Mouse (Mus musculus): ENCODE data around the gene Ccdc125. TPM values are rescaled to one million over a fixed set of nuclear protein-coding genes. Genes with fewer than 3 reads are reported as not detected.

The Ccdc125 gene
- 0.47 TPM in 1 of 2 replicates, not detected in the other for polyA plus RNA-seq (2012; ENCODE audit: insufficient read depth, low replicate concordance)

DNA sequence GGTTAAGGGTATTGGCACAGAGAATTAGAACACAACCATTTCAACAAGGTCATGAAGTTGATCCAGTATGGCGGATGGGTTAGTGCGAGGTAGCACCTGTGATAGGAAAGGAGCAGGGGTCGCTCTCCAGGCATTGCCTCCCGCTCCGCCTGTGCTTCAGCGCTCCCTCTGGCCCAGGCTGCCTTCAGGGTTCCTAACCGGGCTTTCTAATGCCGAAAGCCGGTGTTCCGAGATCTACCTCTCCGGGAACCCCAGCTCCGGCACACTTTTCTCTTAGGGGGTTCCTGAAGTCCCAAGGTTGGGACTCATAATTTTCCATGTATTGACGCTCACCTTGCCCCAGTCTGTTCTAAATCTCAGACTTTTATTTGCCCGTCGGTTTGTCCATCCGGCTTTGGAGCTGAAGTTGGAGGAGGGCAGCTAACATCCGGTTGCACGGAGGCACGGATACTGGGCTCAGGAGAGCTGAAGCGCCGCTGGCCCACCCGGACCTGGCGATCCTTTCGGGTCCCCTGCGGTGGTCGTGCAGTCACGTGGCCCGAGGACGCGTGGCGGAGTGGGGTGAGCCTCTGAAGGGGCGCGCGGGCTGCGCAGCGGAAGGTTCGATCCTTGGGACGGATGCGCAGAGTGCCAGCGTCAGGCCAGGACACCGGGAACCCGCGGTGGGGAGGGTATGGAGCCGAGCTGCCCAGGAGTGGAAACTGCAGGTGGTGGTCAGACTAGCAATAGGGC lies at the start of gene Ccdc125:
TSS of gene Ccdc125 (plus strand) at position 427 of the 732 bp plus-strand sequence.
- Histone ChIP-seq H3K4me3 (replicated peaks) (peak within 1 kb of the TSS; percentile 95), H3K27me3 (replicated peaks) (peaks cover 5% of the 10 kb centered on the region), H3K36me3 (replicated peaks; ENCODE audit: low read length) (peaks cover 26% of the 10 kb centered on the region), H3K4me1 (peaks cover 18% of the 10 kb centered on the region), H3K9me3 (peaks cover 4% of the 10 kb centered on the region; the same call in 1 of the 2 replicates)
- TF ChIP-seq FLI1 (IDR thresholded peaks at IDR 0.05; ENCODE audit: low read length) = no peak

GRCm38 (mm10) chr13:100622241-100622640 lies 47.3 kb upstream of the Ccdc125 start:
- no peaks in the 10 kb centered on the region for H3K9me3 ChIP-seq
- peaks cover 5% of the 10 kb centered on the region; the same call in 1 of the 2 replicates for H3K4me1 ChIP-seq
- no peaks in the 10 kb centered on the region for H3K27me3 ChIP-seq (replicated peaks)
- TF ChIP-seq GATA1 (IDR thresholded peaks at IDR 0.05; ENCODE audit: borderline replicate concordance, low read length) = no peak
- no peak for TF ChIP-seq FLI1 (IDR thresholded peaks at IDR 0.05; ENCODE audit: low read length)
- H3K4me3 ChIP-seq (replicated peaks) = no peak overlapping the region
- H3K36me3 ChIP-seq (replicated peaks; ENCODE audit: low read length) = peaks cover 86% of the 10 kb centered on the region

DNA sequence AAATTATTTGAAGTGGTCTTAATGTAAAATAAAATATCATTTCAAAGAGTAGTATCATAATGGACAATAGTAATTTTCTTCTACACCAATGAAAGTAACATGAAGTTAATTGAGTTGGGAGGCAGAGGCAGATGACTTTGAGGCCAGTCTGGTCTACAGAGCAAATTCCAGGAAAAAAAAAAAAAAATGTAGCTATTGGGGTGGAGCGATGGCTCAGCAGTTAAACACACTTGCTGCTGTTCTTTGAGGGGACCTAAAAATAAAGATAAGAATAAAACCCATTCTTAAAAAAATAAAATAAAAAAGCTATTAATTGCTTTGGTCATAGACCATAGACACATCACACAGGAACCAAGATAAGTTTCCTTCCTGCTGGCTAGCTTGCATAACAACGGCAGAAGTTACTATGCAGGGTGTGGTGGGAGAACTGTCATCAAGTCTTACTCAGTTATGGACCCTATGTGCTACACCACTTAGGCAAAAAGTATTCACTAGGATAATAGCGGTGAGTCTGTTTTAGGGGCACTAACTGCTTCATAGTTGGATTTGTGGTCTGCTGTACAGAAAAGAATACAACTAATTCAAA lies 35.3 kb upstream of the Ccdc125 start:
- H3K36me3 ChIP-seq (replicated peaks; ENCODE audit: low read length) = peaks cover 80% of the 10 kb centered on the region
- H3K27me3 ChIP-seq (replicated peaks) = no peaks in the 10 kb centered on the region
- H3K9me3 ChIP-seq = no peaks in the 10 kb centered on the region
- H3K4me3 ChIP-seq (replicated peaks) = peak overlapping the region; percentile 70
- peaks cover 25% of the 10 kb centered on the region for H3K4me1 ChIP-seq
- TF ChIP-seq GATA1 (IDR thresholded peaks at IDR 0.05; ENCODE audit: borderline replicate concordance, low read length) (no peak), FLI1 (IDR thresholded peaks at IDR 0.05; ENCODE audit: low read length) (no peak)

DNA sequence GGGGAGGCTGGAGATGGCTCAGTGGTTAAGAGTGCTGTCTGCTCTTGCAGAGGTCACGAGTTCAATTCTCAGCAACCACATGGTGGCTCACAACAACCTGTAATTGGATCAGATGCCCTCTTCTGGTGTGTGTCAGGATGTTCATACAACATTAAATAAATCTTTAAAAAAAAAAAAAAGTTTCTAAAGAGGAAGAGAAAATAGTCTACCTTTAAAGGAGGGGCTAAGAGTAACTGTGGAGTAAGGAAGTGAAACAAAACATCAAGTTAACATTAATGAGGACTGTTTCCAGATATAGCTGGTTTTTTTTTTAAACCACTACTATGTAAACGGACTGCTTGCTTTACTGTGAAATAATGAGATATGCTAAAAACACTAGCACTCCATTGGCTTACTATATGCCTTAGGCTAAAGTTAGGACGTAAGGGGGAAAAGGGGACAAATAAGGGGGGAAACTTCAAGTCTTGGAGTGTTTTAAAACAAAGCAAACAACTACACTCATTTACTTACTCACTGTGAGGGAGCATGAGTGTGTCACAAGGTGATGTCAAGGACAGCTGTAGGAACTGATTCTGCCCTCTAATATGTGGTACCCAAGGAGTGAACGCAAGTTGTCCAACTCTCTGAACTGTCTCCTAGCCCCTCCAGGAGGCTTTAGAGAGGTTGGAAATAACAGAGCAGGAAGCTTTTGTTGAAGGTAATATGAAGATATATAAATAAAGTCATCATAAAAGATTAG lies 26.9 kb upstream of the Ccdc125 start:
- Histone ChIP-seq H3K36me3 (replicated peaks; ENCODE audit: low read length) (peaks cover 94% of the 10 kb centered on the region), H3K27me3 (replicated peaks) (no peaks in the 10 kb centered on the region), H3K9me3 (no peaks in the 10 kb centered on the region), H3K4me1 (peaks cover 7% of the 10 kb centered on the region; the same call in 1 of the 2 replicates), H3K4me3 (replicated peaks) (no peak overlapping the region)
- no peak for TF ChIP-seq GATA1 (IDR thresholded peaks at IDR 0.05; ENCODE audit: borderline replicate concordance, low read length)
- no peak for TF ChIP-seq FLI1 (IDR thresholded peaks at IDR 0.05; ENCODE audit: low read length)

DNA sequence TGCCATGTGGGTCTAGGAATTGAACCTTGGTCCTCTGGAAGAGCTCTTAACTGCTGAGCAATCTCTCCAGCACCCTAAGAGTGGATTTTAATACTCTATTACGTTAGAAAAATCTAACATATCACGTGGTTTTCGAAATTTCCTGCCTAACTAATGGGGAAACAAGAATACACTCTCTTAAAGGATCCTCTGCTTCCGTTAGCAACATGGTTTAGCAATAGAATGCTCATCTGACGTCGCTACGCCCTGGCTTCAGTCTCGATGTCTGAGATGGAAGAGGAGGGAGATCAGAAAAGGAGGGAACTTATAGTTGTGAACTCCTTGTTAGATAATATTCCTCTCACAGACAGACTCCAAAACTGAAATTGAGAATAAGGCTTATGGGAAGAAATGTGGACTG lies 21.3 kb upstream of the Ccdc125 start:
- peaks cover 55% of the 10 kb centered on the region for H3K36me3 ChIP-seq (replicated peaks; ENCODE audit: low read length)

DNA sequence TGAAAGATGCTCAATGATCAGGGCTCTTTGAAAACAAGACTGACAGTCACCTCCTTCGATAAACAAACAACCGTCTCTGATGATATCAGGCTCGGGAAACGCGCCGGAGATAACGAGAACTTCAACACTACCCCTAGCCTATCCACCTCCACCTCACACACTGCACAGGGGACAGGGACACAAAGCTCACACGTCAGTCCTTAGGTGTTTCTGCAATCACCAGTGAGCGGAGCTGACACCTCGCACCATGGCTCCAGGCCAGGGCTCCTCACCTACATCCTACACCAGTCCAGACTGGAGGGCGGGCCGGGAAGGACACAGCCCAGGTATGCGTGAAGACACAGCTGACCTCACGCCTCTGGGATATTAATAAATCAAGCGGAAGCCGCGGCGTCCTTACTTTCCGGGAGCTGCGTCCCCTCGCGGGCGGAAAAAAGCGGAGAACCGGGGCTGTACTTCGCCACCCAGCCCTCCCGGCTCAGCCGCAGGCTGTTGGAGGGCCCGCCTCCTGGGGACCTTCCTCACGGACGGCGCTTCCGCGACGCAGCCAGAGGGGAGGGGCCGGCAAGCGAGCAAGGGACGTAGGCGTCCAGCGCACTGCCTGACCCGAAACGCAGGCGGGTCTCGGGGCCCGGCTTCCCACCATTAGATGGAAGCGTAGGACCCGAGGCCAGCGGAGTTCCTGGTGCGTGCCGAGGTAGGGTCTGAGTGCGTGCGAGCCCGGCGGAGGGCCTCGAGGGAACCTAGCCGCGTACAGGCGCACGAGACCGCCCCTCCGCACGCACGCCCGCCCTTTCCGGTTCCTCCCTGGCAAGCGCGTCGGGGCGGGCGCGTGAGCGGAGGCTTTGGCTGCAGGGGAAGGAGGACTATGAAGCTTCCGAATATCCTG lies 18.7 kb upstream of the Ccdc125 start, which contains the start of the genes Ak6 and Rad17:
TSS of gene Ak6 (plus strand) at position 430 of the 889 bp plus-strand sequence.
TSS of gene Rad17 (minus strand) at position 502 of the 889 bp plus-strand sequence.
- Histone ChIP-seq H3K4me1 (peaks cover 17% of the 10 kb centered on the region), H3K27me3 (replicated peaks) (no peaks in the 10 kb centered on the region), H3K4me3 (replicated peaks) (peak within 1 kb of the TSS; percentile 100), H3K36me3 (replicated peaks; ENCODE audit: low read length) (peaks cover 39% of the 10 kb centered on the region), H3K9me3 (no peaks in the 10 kb centered on the region)
- TF ChIP-seq GATA1 (IDR thresholded peaks at IDR 0.05; ENCODE audit: borderline replicate concordance, low read length) (no peak), FLI1 (IDR thresholded peaks at IDR 0.05; ENCODE audit: low read length) (0 out of 2 replicates have a peak, but pooled peaks have one; percentile 6)

More for the DNA sequence above, 21.3 kb upstream of the Ccdc125 start:
- peaks cover 9% of the 10 kb centered on the region for H3K4me1 ChIP-seq
- TF ChIP-seq GATA1 (IDR thresholded peaks at IDR 0.05; ENCODE audit: borderline replicate concordance, low read length) = no peak
- no peak for TF ChIP-seq FLI1 (IDR thresholded peaks at IDR 0.05; ENCODE audit: low read length)
- H3K9me3 ChIP-seq = no peaks in the 10 kb centered on the region
- no peak overlapping the region for H3K4me3 ChIP-seq (replicated peaks)
- H3K27me3 ChIP-seq (replicated peaks) = no peaks in the 10 kb centered on the region

DNA sequence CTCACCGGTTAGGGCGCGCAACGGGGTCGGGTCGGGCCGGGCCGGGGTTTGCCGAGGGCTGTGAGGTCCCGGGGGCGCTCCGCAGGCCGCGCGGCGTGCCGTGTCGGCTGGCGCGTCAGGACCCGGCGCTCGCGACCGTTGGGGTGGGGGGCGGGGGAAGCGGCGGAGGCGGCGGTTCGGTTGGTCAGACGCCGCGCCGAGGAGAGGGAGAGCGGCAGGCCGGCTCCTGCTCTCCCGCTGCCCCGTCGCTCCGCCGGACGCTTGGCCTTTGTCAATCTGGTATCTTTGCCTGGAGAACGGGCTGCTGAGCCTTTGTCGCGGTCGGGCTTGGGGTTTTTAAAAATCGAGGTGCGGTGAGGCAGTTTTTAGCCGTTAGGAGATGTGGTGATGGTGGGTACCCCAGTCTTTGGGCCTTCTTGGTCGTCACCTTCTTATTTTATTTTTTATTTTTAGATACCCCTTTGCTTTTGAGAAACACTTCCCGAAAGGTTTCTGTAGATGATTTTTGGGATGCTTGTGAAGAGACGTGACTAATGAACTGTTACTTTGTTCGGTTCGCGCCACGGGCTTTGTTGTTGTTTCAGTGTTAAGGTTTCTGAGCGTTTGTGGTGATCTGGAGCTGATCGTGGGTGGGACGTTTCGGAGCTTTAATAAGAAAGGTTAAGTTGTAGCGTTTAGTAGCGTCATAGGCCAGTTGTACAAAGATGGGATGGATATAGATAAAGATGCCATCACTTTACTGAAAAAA lies 17.9 kb upstream of the Ccdc125 start, which contains the start of gene Taf9:
TSS of gene Taf9 (plus strand) at position 141 of the 748 bp plus-strand sequence.
- Histone ChIP-seq H3K36me3 (replicated peaks; ENCODE audit: low read length) (peaks cover 37% of the 10 kb centered on the region), H3K4me1 (peaks cover 17% of the 10 kb centered on the region), H3K4me3 (replicated peaks) (peak within 1 kb of the TSS; percentile 100), H3K27me3 (replicated peaks) (no peaks in the 10 kb centered on the region), H3K9me3 (no peaks in the 10 kb centered on the region)
- TF ChIP-seq GATA1 (IDR thresholded peaks at IDR 0.05; ENCODE audit: borderline replicate concordance, low read length) (no peak), FLI1 (IDR thresholded peaks at IDR 0.05; ENCODE audit: low read length) (no peak)

DNA sequence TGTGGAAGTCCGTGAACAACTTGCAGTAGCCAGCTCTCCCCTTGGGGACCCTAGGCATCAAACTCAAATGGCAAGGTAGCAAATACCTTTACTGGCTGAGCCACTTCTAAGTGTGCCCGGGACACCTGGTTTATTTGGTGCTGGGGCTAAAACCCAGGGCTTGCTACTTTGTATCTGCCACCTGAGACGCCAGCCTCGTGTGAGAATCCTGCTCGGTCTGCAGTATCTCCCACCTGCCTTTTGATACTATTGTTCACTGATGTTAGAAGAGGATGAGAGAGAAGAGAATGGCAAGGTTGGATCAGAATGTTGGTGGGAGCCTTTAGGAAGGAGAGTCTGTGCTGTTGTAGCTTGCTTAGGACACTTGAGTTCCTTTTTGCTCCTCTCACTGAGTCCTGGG lies 11.4 kb upstream of the Ccdc125 start:
- no peaks in the 10 kb centered on the region for H3K27me3 ChIP-seq (replicated peaks)
- TF ChIP-seq GATA1 (IDR thresholded peaks at IDR 0.05; ENCODE audit: borderline replicate concordance, low read length) = no peak
- no peak for TF ChIP-seq FLI1 (IDR thresholded peaks at IDR 0.05; ENCODE audit: low read length)
- H3K4me3 ChIP-seq (replicated peaks) = no peak overlapping the region
- peaks cover 39% of the 10 kb centered on the region for H3K36me3 ChIP-seq (replicated peaks; ENCODE audit: low read length)
- peaks cover 13% of the 10 kb centered on the region for H3K4me1 ChIP-seq
- H3K9me3 ChIP-seq = no peaks in the 10 kb centered on the region
